Mouse (Mus musculus): Measurements from ENCODE around the gene Rbm43. TPM values are rescaled to one million over a fixed set of nuclear protein-coding genes. Genes with fewer than 3 reads are reported as not detected.

Rbm43 gene
- polyA plus RNA-seq (2012; rRNA removed), result 5.2 TPM in 2 replicates

DNA sequence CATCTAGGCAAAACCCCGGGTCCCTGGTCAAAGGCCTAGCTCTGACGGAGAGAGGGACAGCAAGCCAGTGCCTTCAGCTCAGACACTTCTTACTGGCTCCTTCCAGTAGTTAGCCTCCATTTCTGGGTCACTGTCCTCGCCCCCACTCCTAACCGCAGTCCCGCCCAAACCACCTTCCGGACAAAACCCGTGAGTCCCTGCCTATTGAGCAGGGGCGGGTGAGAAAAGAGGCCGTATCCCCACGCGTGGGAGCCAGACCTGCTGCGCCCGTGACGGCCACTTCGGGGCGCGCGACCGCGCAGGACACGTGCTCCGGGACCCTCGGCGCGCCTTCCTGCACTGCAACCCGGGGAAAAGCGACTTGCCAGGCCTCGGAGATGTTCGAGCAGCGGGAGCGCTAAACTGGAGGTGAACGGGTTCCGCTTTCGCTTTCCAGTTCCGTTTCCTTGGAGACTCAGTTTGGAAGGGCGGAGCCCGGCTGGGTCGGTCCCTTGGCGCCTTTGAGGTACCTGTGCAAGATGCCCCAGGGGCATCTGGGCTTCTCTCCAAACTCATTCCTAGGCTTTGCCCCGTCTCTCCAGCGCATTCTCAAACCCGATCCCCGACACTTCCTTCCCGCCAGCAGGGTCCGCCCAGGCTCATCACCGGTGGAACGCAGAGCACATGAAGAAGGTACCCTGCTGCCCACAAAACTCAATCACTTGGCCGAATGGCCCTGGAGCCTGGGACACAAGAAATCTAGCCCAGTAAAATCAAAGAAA, at the start of gene Rbm43:
Rbm43 (minus strand) TSS at position 590 of the 761 bp plus-strand sequence.
- DNase-seq (ENCODE audit: low read depth, low spot score), result peak; percentile 54
- under 1% methylated on average over 48 of the region's 48 CpGs for WGBS

DNA sequence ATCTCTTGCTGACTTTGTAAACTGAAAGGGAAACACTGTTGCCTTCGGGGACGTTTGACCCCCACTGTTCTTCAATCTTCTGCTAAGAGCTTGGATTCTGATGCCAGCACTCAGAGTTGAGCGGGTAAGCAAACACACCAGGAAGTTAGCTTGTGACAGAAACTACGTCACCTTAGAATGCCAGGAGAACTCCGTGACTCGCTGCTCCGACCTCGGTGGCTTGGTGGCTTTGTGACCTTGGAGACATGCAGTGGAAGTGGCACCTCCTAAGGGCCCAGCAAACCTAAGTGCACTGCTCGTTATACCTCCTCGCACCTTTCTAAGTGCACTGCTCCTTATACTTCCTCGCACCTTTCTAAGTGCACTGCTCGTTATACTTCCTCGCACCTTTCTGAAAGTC, 47.3 kb upstream of the Rbm43 start:
- DNase-seq (ENCODE audit: low read depth, low spot score), result no peak
- WGBS, result 48% methylated on average over 13 of the region's 13 CpGs

DNA sequence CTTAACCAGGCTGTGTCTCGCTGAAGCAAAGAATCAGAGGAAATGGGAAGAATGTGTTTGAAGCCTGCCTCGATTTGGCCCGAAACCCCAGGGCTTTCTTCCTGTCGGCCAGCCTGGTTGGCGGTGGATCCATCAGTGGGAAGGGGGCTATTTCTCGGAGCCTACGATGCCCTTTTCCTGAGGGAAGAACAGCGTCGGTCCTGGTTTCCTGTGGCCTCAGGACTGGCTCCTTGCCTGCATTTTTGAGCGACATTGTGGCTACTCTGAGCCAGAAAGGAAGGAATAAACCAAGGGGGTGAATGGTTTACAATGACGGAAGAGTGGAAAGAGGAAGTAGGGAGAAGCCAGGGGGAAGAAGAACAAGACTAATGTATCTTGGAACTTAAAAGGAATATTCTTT, 46.7 kb upstream of the Rbm43 start:
- DNase-seq (ENCODE audit: low read depth, low spot score), result no peak
- 49% methylated on average over 11 of the region's 11 CpGs for WGBS

DNA sequence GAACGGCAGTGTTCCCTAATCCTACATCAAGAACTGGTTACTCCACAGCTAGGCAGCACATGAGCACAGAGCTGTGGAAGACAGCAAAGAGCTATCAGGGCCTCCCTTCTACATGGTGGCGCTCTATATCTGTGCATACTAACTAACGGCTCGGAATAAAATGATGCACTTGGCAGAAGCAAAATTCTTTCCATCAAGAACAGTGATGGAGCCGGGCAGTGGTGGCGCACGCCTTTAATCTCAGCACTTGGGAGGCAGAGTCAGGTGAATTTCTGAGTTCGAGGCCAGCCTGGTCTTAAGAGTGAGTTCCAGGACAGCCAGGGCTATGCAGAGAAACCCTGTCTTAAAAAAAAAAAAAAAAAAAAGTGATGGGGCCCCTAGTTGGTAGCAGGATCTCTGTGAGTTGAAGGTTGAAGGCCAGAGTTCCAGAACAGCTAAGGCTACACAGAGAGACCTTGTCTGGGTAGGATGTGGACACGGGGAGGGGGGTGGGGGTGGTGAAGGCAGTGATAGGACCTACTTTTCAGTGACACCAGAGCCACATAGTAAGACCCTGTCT, 38.5 kb upstream of the Rbm43 start, which contains the start of gene Nmi:
Nmi (minus strand) TSS at position 85 of the 559 bp plus-strand sequence.
- WGBS, result 75% methylated on average over 9 of the region's 9 CpGs
- DNase-seq (ENCODE audit: low read depth, low spot score), result no peak

DNA sequence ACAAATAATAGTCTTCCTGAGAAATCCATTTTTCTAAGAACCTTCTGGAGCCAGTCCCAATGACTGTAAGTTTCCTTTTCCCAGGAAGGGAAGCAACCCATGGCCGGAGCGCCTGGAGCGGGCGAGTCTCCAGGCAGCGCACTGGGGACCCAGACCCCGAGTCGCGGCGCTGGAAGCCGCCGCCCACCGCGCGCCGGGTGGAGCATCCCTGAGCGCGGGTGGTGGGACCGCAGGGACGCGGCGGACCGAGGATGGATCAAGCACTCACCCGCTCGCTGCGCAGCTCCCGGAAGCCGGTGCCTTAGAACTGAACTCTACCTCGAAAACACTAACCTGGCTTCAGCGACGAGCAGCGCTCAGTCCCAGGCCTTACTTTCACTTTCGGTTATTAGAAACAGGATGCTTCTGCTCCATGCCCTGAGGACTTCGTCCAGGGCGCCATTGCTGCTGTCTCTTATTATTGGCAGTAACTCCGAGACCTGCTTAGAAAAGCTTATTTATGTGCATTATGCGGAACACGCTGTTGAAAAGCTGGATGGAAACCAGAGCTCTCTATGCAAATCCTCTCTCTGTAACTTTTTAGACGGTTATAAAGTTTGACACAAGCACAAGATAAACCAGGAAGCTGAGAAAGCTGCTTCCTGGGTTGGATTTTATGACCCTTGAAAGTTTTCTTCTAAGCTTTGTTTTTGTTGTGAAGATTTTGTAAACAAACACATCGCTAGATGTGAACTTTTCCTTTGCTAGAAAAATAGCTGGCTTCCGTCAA, 37.9 kb upstream of the Rbm43 start:
- peak; percentile 57 for DNase-seq (ENCODE audit: low read depth, low spot score)
- 3% methylated on average over 40 of the region's 40 CpGs for WGBS

DNA sequence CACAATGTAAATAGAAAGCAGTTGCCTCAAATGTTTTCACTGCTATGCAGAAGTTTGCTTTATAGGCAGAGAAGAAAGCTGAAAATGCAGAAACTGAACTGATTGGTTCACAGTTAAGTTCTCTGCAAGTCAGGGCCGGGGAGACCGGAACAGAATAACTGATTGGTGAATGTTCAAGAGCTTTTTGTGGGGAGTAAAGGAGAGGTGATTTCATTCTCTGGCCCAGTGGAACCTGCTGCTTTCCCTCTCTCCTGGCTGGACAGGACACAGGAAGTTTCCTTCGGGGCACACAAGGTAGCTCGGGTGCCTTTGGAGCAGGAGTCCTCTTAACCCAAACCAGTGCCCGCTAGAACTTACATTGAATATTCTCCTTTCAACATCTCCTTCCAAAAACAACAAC, 37.2 kb upstream of the Rbm43 start:
- 15% methylated on average over 5 of the region's 5 CpGs for WGBS
- DNase-seq (ENCODE audit: low read depth, low spot score), result peak; percentile 25

DNA sequence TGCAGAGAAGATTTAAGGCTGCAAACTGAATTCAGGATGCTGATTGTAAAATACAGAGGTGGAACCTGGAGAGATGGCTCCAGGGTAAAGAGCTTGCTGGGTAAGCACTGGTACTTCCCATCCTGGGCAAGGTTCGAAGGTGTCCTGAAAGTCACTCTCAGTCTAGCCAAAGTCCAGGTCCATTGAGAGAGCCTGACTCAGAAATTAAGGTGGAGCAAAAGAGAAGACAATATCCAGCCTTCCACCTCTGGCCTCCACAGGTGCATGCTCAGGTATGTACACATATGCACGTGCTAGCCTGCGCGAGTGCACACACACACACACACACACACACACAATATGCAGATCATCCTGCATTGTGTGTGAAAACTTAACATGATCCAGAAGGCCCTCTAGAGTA, 35.9 kb upstream of the Rbm43 start:
- DNase-seq (ENCODE audit: low read depth, low spot score), result peak; percentile 35
- WGBS, result 72% methylated on average over 4 of the region's 4 CpGs

DNA sequence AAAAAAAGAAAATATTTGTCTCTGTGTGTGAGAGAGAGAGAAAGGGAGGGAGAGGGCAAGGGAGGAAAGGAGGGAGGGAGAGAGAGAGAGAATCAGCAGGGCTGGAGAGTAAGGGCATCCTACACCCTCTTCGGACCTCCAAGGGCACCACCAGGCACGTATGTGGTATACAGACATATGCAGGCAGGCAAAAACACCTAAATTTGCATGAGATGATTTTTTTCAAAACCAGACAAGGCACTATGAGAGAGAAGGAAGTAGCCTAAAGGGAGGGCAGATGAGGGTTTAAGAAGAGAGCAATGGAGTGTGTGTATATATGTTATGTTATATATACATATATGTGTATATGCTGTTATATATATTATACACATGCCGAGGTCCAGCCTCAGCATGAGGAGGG, 32.3 kb upstream of the Rbm43 start:
- DNase-seq (ENCODE audit: low read depth, low spot score), result no peak
- 83% methylated on average over 3 of the region's 3 CpGs for WGBS

DNA sequence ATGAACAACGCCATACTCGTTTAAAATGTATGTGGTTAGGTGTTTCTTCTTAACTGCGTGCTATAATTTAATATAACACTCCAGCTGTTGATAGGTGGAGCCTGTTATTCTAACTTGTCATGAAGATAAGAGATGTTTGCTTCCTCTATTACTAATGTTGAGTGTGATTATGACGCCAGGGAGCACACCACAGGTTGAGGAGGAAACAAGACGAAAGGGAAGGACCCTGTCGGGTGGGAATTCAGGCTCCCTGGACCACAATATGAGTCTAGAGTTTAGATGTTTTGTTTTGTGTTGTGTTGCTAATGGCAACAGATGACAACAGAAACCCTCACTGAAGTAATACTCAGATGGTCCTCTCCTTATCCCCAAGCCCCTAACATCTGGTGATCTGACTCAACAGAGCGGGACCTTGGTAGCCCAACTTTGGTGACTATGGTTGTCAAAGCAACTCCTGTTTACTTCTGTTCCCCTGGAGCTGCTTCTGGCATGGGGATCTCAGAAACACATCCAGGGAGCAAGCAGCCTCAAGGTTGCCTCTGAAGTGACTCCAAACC, 18.8 kb upstream of the Rbm43 start:
- 58% methylated on average over 7 of the region's 7 CpGs for WGBS
- DNase-seq (ENCODE audit: low read depth, low spot score), result no peak

DNA sequence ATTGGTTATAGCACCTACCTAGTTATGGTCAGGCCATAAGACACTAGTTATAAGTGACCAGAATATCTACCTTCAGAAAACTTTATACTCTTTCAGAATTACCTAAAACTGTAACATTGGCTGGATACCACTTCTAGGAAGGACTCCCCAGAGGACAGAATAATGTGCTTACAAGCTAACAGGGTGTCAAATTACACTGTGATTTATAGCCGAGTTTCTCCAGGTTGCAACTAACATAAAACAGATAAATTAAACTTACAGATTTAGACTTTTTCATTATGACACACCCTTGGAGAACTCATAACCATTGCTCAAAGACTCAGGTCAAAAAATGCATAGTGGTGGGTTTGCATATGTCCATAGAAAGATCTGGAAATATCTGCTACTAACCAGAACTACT, 15.9 kb upstream of the Rbm43 start:
- no peak for DNase-seq (ENCODE audit: low read depth, low spot score)
- 41% methylated on average over 1 of the region's 1 CpGs for WGBS

DNA sequence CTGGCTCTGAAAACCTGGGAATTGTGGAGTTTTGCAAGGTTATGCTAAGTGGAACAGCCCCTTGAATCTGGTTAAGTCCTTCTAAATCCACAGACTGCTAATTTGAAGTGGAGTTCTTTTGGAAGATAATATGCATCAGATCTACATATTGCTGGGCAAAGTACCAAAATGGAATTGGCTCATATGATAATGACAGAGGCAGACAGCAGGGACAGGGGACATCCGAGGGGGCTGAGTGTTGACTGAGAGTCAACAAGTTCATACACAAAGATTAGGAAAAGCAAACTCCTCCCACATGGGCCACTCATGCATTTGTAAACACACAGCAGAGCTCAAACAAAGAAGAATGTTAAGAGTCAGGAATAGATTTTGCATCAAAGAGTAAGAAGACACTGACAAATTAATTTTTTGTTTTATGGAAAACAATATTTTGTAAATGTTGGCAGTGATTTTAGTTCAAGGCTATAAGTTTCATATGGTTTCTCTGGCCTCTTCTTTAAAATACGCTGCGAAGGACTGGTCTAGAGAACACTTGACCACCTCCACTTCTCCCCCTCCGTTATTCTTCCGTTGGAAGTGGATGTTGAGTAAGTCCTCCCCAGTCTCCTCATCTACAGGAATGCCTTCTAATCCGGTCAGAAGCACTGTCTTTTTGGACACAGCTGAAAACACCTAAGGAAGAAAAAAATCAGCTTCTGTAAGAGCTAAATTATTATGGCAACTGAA, 13.3 kb upstream of the Rbm43 start:
- WGBS, result 68% methylated on average over 6 of the region's 6 CpGs
- no peak for DNase-seq (ENCODE audit: low read depth, low spot score)

DNA sequence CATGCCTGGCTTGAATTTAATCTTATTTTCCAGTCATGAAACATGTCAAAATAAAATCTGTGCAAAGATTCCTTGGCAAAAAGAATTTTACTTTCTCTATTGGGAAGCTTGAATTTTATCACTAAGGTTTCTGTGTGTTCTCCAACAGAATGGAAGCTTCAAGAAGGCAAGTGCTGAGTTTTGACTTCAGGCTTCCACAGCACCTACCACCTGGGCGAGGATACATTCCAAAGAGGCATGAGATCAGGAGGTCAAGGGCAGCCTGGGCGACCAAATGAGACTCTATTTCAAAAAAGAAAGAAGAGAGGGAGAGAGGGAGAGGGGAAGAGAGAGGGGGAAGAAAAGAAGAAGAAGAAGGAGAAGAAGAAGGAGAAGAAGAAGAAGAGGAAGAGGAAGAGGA, 10.8 kb upstream of the Rbm43 start:
- no peak for DNase-seq (ENCODE audit: low read depth, low spot score)
- 54% methylated on average over 2 of the region's 2 CpGs for WGBS

DNA sequence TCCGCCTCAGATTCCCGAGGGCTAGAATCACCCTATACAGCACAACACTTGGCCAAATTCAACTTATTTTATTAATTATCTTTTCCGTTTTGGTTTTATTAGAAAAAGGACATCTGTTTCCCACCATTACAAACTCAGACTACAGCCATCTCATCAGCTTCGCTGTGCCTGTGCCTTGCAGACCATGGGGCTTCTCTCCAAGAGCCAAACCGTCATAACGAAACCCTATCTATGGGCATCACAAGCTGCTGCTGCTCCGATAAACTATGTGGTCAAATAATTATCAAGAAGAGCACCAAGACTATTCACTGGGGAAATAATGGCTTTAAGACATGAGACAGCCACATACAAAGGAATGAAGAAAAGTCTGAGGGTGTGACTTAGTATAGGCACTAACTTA, 6.9 kb upstream of the Rbm43 start:
- DNase-seq (ENCODE audit: low read depth, low spot score), result no peak
- WGBS, result 90% methylated on average over 7 of the region's 7 CpGs

DNA sequence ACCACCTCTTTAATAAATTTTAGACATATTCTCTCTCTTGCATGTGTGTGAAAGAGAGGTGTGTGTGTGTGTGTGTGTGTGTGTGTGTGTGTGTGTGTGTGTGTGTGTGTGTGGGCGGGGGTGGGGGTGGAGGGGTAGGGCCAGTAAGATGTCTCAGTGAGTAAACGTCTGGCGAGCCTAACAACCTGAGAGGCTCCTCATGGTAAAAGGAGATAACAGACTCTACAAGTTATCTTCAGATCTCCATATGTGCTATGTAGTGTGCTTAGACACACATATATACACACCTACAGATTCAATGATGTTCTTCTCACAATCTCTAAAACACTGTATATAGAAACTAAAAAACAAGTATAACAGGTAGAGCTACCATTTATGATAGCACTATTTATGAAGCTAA, 3.8 kb upstream of the Rbm43 start:
- 44% methylated on average over 3 of the region's 3 CpGs for WGBS
- no peak for DNase-seq (ENCODE audit: low read depth, low spot score)

DNA sequence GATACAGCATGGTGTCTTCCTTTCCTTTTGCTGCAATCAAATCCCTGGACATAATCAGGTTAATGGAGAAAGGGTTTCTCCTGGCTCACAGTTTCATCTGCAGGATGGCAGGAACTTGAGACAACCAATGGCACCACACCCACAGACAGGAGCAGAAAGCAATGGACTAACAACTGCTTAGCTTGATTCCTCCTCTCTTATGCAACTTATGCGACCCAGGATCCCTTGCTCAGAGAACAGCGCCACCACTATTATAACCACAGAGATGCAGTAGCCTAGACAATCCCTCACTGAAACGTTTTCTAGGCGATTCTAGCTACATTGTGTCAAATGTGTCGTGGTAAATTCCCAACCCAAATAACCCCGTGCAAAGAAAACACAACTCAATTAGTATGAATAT, 2.0 kb upstream of the Rbm43 start:
- WGBS, result 73% methylated on average over 6 of the region's 6 CpGs
- DNase-seq (ENCODE audit: low read depth, low spot score), result no peak

DNA sequence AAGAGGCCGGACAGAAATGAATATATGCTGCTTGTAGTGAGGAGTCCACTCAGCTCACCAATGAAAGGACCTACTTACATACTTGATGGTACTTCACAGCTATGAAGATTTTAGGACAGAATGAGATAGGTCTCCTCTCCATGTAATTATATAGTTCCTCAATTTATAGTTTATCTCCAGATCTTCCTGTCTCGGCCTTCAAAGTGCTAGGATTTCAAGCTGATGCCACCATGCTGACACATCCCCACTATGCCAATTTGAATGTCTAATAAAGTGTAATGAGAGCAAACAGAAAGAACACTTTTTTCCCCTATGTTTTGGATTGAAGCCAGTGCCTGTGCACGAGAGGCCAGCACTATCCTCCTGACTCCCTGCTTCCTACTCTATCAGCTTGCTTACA, 1.6 kb upstream of the Rbm43 start:
- WGBS, result 71% methylated on average over 3 of the region's 3 CpGs
- no peak for DNase-seq (ENCODE audit: low read depth, low spot score)

DNA sequence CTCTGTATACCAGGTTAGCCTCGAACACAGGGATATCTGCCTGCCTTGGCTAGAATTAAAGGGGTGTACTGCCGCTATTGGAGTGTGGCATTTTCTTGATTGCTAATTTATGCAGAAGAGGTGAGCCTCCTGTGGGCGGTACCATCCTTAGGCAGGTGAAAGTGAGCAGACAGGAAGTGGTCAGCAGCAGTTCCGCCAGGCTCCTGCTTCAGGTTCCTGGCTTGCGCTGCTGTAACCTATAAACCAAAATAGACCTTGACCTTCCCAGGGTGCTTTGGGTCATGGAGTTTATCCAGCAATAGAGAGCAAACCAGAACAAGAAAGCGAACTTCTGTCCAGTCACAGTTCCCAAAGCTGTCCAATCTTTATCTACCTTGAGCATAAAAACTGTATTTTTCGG, 958 bp upstream of the Rbm43 start:
- WGBS, result 93% methylated on average over 7 of the region's 7 CpGs
- DNase-seq (ENCODE audit: low read depth, low spot score), result no peak

DNA sequence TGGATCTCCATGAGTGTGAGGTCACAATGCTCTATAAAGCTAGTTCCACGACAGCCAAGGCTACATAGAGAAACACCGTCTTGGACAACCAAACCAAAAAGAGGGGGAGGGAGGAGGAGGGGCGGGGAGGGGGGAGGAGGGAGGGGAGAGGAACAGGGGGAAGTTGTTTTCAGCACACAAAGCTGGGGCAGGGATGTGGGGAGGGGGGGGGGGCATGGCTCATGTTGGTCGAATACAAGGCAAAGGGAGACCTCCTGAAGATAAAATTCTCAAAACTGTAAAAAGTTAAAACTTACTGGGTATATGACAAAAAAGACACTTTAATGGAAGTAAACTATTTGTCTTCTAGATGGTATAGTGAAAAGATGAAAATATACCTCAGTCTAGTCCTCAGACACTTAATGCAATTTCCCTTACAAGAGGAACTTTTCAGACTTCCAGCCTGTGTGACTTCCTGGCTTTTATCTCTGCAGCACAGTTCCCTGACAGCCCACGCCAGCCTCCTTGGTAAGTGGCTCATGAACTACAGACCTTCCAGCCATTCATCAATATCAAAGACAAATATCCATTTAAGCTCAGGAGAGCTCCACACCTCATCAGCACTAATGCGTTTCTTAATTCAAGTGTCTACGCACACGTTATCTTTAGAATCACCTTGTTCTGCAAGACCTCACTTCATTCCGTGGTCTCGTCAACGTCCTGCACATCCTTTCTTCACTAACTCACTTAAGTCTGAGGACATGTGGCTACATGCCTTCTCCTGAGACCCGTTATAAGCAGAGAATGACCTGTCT, 1.4 kb downstream of the Rbm43 start:
- WGBS, result 64% methylated on average over 12 of the region's 12 CpGs
- DNase-seq (ENCODE audit: low read depth, low spot score), result no peak

DNA sequence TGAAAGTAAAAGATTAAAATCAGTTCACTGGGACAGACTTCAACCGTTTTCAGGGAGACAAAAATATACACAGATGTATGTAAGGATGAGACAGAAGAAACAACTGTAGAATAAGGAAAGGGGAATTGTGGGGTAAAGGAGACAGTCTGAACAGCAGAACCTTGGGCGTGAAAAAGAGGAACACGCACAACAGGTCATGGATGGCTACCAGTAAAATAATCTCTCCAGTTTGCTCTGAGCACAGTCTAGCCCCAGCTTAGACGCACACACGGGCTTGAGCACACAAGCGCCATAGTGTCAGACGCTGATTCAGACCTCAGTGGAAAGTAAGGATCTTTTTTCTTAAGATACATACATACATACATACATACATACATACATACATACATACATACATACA, 3.7 kb downstream of the Rbm43 start:
- WGBS, result 80% methylated on average over 7 of the region's 7 CpGs

More for the DNA sequence above, 3.7 kb downstream of the Rbm43 start:
- DNase-seq (ENCODE audit: low read depth, low spot score), result no peak
